Mouse (Mus musculus): ENCODE data around the gene Asgr1. TPM values are rescaled to one million over a fixed set of nuclear protein-coding genes. Genes with fewer than 3 reads are reported as not detected.

Gene Asgr1
- polyA plus RNA-seq, 1 experiment from 2014 or later, result 1.5 TPM

GRCm38 (mm10) chr11:70074379-70075071 is 20.6 kb downstream of the Asgr1 start:
- Histone ChIP-seq H3K9ac (replicated peaks; ENCODE audit: low read depth, low read length) (no peak overlapping the region), H3K4me1 (replicated peaks; ENCODE audit: control insufficient read depth, insufficient read depth, low read length) (no peaks in the 10 kb centered on the region), H3K27ac (ENCODE audit: low read length) (no peak overlapping the region), H3K27me3 (replicated peaks; ENCODE audit: control insufficient read depth, insufficient read depth, low read length) (no peaks in the 10 kb centered on the region), H3K4me3 (replicated peaks; ENCODE audit: low read length) (no peak overlapping the region), H3K4me2 (ENCODE audit: low read length) (no peak overlapping the region), H3K9me3 (ENCODE audit: control insufficient read depth, low read length) (no peaks in the 10 kb centered on the region), H3K36me3 (ENCODE audit: control insufficient read depth, insufficient read depth) (no peaks in the 10 kb centered on the region)
- WGBS, result 34% methylated on average over 17 of the region's 17 CpGs
- ATAC-seq, result no peak

- no peaks in the 10 kb centered on the region for H3K4me1 ChIP-seq (replicated peaks; ENCODE audit: control insufficient read depth, insufficient read depth, low read length)
- no peak for ATAC-seq
- H3K27me3 ChIP-seq (replicated peaks; ENCODE audit: control insufficient read depth, insufficient read depth, low read length), result no peaks in the 10 kb centered on the region
- no peak overlapping the region for H3K4me3 ChIP-seq (replicated peaks; ENCODE audit: low read length)
- H3K4me2 ChIP-seq (ENCODE audit: low read length), result no peak overlapping the region
- H3K9me3 ChIP-seq (ENCODE audit: control insufficient read depth, low read length), result no peaks in the 10 kb centered on the region
- 92% methylated on average over 6 of the region's 6 CpGs for WGBS
- no peaks in the 10 kb centered on the region for H3K36me3 ChIP-seq (ENCODE audit: control insufficient read depth, insufficient read depth)
- H3K27ac ChIP-seq (ENCODE audit: low read length), result no peak overlapping the region
- no peak overlapping the region for H3K9ac ChIP-seq (replicated peaks; ENCODE audit: low read depth, low read length)
Observed at GRCm38 (mm10) chr11:70075581-70075980, 21.7 kb downstream of the Asgr1 start.

GRCm38 (mm10) chr11:70077441-70077840 is 23.6 kb downstream of the Asgr1 start:
- Histone ChIP-seq H3K27ac (ENCODE audit: low read length) (no peak overlapping the region), H3K9me3 (ENCODE audit: control insufficient read depth, low read length) (no peaks in the 10 kb centered on the region), H3K9ac (replicated peaks; ENCODE audit: low read depth, low read length) (no peak overlapping the region), H3K27me3 (replicated peaks; ENCODE audit: control insufficient read depth, insufficient read depth, low read length) (no peaks in the 10 kb centered on the region), H3K4me3 (replicated peaks; ENCODE audit: low read length) (no peak overlapping the region), H3K4me2 (ENCODE audit: low read length) (no peak overlapping the region), H3K4me1 (replicated peaks; ENCODE audit: control insufficient read depth, insufficient read depth, low read length) (no peaks in the 10 kb centered on the region), H3K36me3 (ENCODE audit: control insufficient read depth, insufficient read depth) (no peaks in the 10 kb centered on the region)
- no peak for ATAC-seq
- 34% methylated on average over 2 of the region's 3 CpGs for WGBS

GRCm38 (mm10) chr11:70079175-70079574 is 25.3 kb downstream of the Asgr1 start:
- no peak overlapping the region for H3K9ac ChIP-seq (replicated peaks; ENCODE audit: low read depth, low read length)
- H3K4me1 ChIP-seq (replicated peaks; ENCODE audit: control insufficient read depth, insufficient read depth, low read length), result no peaks in the 10 kb centered on the region
- no peaks in the 10 kb centered on the region for H3K9me3 ChIP-seq (ENCODE audit: control insufficient read depth, low read length)
- ATAC-seq, result no peak
- no peak overlapping the region for H3K4me3 ChIP-seq (replicated peaks; ENCODE audit: low read length)
- no peak overlapping the region for H3K27ac ChIP-seq (ENCODE audit: low read length)
- H3K4me2 ChIP-seq (ENCODE audit: low read length), result no peak overlapping the region
- H3K36me3 ChIP-seq (ENCODE audit: control insufficient read depth, insufficient read depth), result no peaks in the 10 kb centered on the region
- WGBS, result 73% methylated on average over 6 of the region's 6 CpGs
- no peaks in the 10 kb centered on the region for H3K27me3 ChIP-seq (replicated peaks; ENCODE audit: control insufficient read depth, insufficient read depth, low read length)

GRCm38 (mm10) chr11:70079928-70080327 is 26.0 kb downstream of the Asgr1 start:
- no peak overlapping the region for H3K9ac ChIP-seq (replicated peaks; ENCODE audit: low read depth, low read length)
- no peaks in the 10 kb centered on the region for H3K4me1 ChIP-seq (replicated peaks; ENCODE audit: control insufficient read depth, insufficient read depth, low read length)
- H3K4me3 ChIP-seq (replicated peaks; ENCODE audit: low read length), result no peak overlapping the region
- ATAC-seq, result no peak
- 81% methylated on average over 7 of the region's 7 CpGs for WGBS
- H3K9me3 ChIP-seq (ENCODE audit: control insufficient read depth, low read length), result no peaks in the 10 kb centered on the region
- no peaks in the 10 kb centered on the region for H3K27me3 ChIP-seq (replicated peaks; ENCODE audit: control insufficient read depth, insufficient read depth, low read length)
- H3K4me2 ChIP-seq (ENCODE audit: low read length), result no peak overlapping the region
- H3K27ac ChIP-seq (ENCODE audit: low read length), result no peak overlapping the region
- no peaks in the 10 kb centered on the region for H3K36me3 ChIP-seq (ENCODE audit: control insufficient read depth, insufficient read depth)

GRCm38 (mm10) chr11:70080803-70081590 is 27.1 kb downstream of the Asgr1 start:
- ATAC-seq, result no peak
- H3K4me2 ChIP-seq (ENCODE audit: low read length), result no peak overlapping the region
- no peak overlapping the region for H3K9ac ChIP-seq (replicated peaks; ENCODE audit: low read depth, low read length)
- 74% methylated on average over 15 of the region's 15 CpGs for WGBS
- no peaks in the 10 kb centered on the region for H3K9me3 ChIP-seq (ENCODE audit: control insufficient read depth, low read length)
- H3K36me3 ChIP-seq (ENCODE audit: control insufficient read depth, insufficient read depth), result no peaks in the 10 kb centered on the region
- H3K4me3 ChIP-seq (replicated peaks; ENCODE audit: low read length), result no peak overlapping the region
- H3K4me1 ChIP-seq (replicated peaks; ENCODE audit: control insufficient read depth, insufficient read depth, low read length), result no peaks in the 10 kb centered on the region
- H3K27ac ChIP-seq (ENCODE audit: low read length), result no peak overlapping the region
- no peaks in the 10 kb centered on the region for H3K27me3 ChIP-seq (replicated peaks; ENCODE audit: control insufficient read depth, insufficient read depth, low read length)

- H3K4me1 ChIP-seq (replicated peaks; ENCODE audit: control insufficient read depth, insufficient read depth, low read length), result no peaks in the 10 kb centered on the region
- no peak overlapping the region for H3K4me3 ChIP-seq (replicated peaks; ENCODE audit: low read length)
- no peaks in the 10 kb centered on the region for H3K27me3 ChIP-seq (replicated peaks; ENCODE audit: control insufficient read depth, insufficient read depth, low read length)
- ATAC-seq, result no peak
- WGBS, result 86% methylated on average over 8 of the region's 8 CpGs
- no peak overlapping the region for H3K9ac ChIP-seq (replicated peaks; ENCODE audit: low read depth, low read length)
- H3K4me2 ChIP-seq (ENCODE audit: low read length), result no peak overlapping the region
- no peaks in the 10 kb centered on the region for H3K9me3 ChIP-seq (ENCODE audit: control insufficient read depth, low read length)
- H3K27ac ChIP-seq (ENCODE audit: low read length), result no peak overlapping the region
- H3K36me3 ChIP-seq (ENCODE audit: control insufficient read depth, insufficient read depth), result no peaks in the 10 kb centered on the region
Observed at GRCm38 (mm10) chr11:70084563-70084962, 30.7 kb downstream of the Asgr1 start.

- no peak within 1 kb of the TSS for H3K9ac ChIP-seq (replicated peaks; ENCODE audit: low read depth, low read length)
Observed at GRCm38 (mm10) chr11:70091986-70092783, 38.3 kb downstream of the Asgr1 start, which contains the start of gene Asgr2. TSS of gene Asgr2 (plus strand) at chr11:70092644.

GRCm38 (mm10) chr11:70097396-70097795 is 43.5 kb downstream of the Asgr1 start:
- ATAC-seq, result no peak

More at GRCm38 (mm10) chr11:70091986-70092783, 38.3 kb downstream of the Asgr1 start, which contains the start of gene Asgr2:
- no peaks in the 10 kb centered on the region for H3K27me3 ChIP-seq (replicated peaks; ENCODE audit: control insufficient read depth, insufficient read depth, low read length)
- no peaks in the 10 kb centered on the region for H3K36me3 ChIP-seq (ENCODE audit: control insufficient read depth, insufficient read depth)
- H3K4me1 ChIP-seq (replicated peaks; ENCODE audit: control insufficient read depth, insufficient read depth, low read length), result no peaks in the 10 kb centered on the region
- WGBS, result 75% methylated on average over 12 of the region's 12 CpGs
- no peak within 1 kb of the TSS for H3K4me2 ChIP-seq (ENCODE audit: low read length)
- no peak within 1 kb of the TSS for H3K4me3 ChIP-seq (replicated peaks; ENCODE audit: low read length)
- H3K27ac ChIP-seq (ENCODE audit: low read length), result no peak within 1 kb of the TSS
- no peaks in the 10 kb centered on the region for H3K9me3 ChIP-seq (ENCODE audit: control insufficient read depth, low read length)
- ATAC-seq, result no peak

More at GRCm38 (mm10) chr11:70097396-70097795, 43.5 kb downstream of the Asgr1 start:
- H3K4me2 ChIP-seq (ENCODE audit: low read length), result no peak overlapping the region
- H3K27me3 ChIP-seq (replicated peaks; ENCODE audit: control insufficient read depth, insufficient read depth, low read length), result no peaks in the 10 kb centered on the region
- H3K4me3 ChIP-seq (replicated peaks; ENCODE audit: low read length), result no peak overlapping the region
- no peak overlapping the region for H3K9ac ChIP-seq (replicated peaks; ENCODE audit: low read depth, low read length)
- H3K9me3 ChIP-seq (ENCODE audit: control insufficient read depth, low read length), result no peaks in the 10 kb centered on the region
- H3K4me1 ChIP-seq (replicated peaks; ENCODE audit: control insufficient read depth, insufficient read depth, low read length), result no peaks in the 10 kb centered on the region
- H3K36me3 ChIP-seq (ENCODE audit: control insufficient read depth, insufficient read depth), result no peaks in the 10 kb centered on the region
- H3K27ac ChIP-seq (ENCODE audit: low read length), result no peak overlapping the region
- WGBS, result 83% methylated on average over 11 of the region's 11 CpGs
